Mouse (Mus musculus): ENCODE measurements around the gene Nod1.
"Not testable (repeated sequence)": the region's sequence is repeated elsewhere in the genome, so short reads cannot be mapped to it uniquely, and the experiment has no call there.

The Nod1 gene

GRCm38 (mm10) chr6:54979426-54979825 is 7.0 kb upstream of the Nod1 start:
- no peak for DNase-seq (ENCODE audit: low spot score)

- DNase-seq (ENCODE audit: low spot score): no peak
Measured at GRCm38 (mm10) chr6:54975616-54976015, 3.2 kb upstream of the Nod1 start.

GRCm38 (mm10) chr6:54974501-54974900 is 2.1 kb upstream of the Nod1 start:
- DNase-seq (ENCODE audit: low spot score): peak; percentile 70

GRCm38 (mm10) chr6:54972929-54973211 is 458 bp upstream of the Nod1 start:
- DNase-seq (ENCODE audit: low spot score): peak; percentile 74

GRCm38 (mm10) chr6:54971731-54972110 is 691 bp downstream of the Nod1 start:
- no peak for DNase-seq (ENCODE audit: low spot score)

GRCm38 (mm10) chr6:54970506-54970905 is 1.9 kb downstream of the Nod1 start:
- DNase-seq (ENCODE audit: low spot score): peak; percentile 24

GRCm38 (mm10) chr6:54969801-54970200 is 2.6 kb downstream of the Nod1 start:
- DNase-seq (ENCODE audit: low spot score): peak; percentile 72

GRCm38 (mm10) chr6:54967591-54967990 is 4.8 kb downstream of the Nod1 start:
- DNase-seq (ENCODE audit: low spot score): no peak

GRCm38 (mm10) chr6:54965234-54965633 is 7.2 kb downstream of the Nod1 start:
- no peak for DNase-seq (ENCODE audit: low spot score)

GRCm38 (mm10) chr6:54964755-54965154 is 7.7 kb downstream of the Nod1 start:
- DNase-seq (ENCODE audit: low spot score): no peak

- DNase-seq (ENCODE audit: low spot score): no peak
Measured at GRCm38 (mm10) chr6:54963599-54963998, 8.8 kb downstream of the Nod1 start.

GRCm38 (mm10) chr6:54957655-54958054 is 14.8 kb downstream of the Nod1 start:
- peak; percentile 67 for DNase-seq (ENCODE audit: low spot score)

GRCm38 (mm10) chr6:54956425-54956824 is 16.0 kb downstream of the Nod1 start:
- peak; percentile 86 for DNase-seq (ENCODE audit: low spot score)

- no peak for DNase-seq (ENCODE audit: low spot score)
Measured at GRCm38 (mm10) chr6:54955949-54956348, 16.5 kb downstream of the Nod1 start.

- DNase-seq (ENCODE audit: low spot score): no peak
Measured at GRCm38 (mm10) chr6:54954659-54955414, 17.6 kb downstream of the Nod1 start.

- not testable (repeated sequence) for DNase-seq (ENCODE audit: low spot score)
Measured at GRCm38 (mm10) chr6:54953399-54953798, 19.0 kb downstream of the Nod1 start.

GRCm38 (mm10) chr6:54952542-54952941 is 19.9 kb downstream of the Nod1 start:
- DNase-seq (ENCODE audit: low spot score): no peak

GRCm38 (mm10) chr6:54948682-54949081 is 23.7 kb downstream of the Nod1 start:
- no peak for DNase-seq (ENCODE audit: low spot score)

GRCm38 (mm10) chr6:54946241-54946953 is 26.0 kb downstream of the Nod1 start:
- DNase-seq (ENCODE audit: low spot score): peak; percentile 21

- DNase-seq (ENCODE audit: low spot score): no peak
Measured at GRCm38 (mm10) chr6:54944551-54944950, 27.9 kb downstream of the Nod1 start.

- no peak for DNase-seq (ENCODE audit: low spot score)
Measured at GRCm38 (mm10) chr6:54943753-54944152, 28.7 kb downstream of the Nod1 start.

GRCm38 (mm10) chr6:54943292-54943691 is 29.1 kb downstream of the Nod1 start:
- no peak for DNase-seq (ENCODE audit: low spot score)

GRCm38 (mm10) chr6:54941149-54941548 is 31.3 kb downstream of the Nod1 start:
- DNase-seq (ENCODE audit: low spot score): no peak

GRCm38 (mm10) chr6:54940126-54940525 is 32.3 kb downstream of the Nod1 start:
- DNase-seq (ENCODE audit: low spot score): no peak

All from adipocyte (in vitro differentiated cells).